Mouse (Mus musculus) kidney, postnatal 0 days (tissue): ENCODE measurements around the gene Coasy. TPM values are rescaled to one million over a fixed set of nuclear protein-coding genes. Genes with fewer than 3 reads are reported as not detected.

ENCODE experiments used
- ATAC-seq: fragments of 200-750 bp; cut with Nextera tagmentation; replicated peaks from 2 replicates; pipeline ENCODE4 v1.8.0; 2017; ENCODE audit warnings: low read depth, moderate number of reproducible peaks, moderate TSS enrichment, moderate library complexity; ENCODE audit not compliant: low FRiP score
- DNase-seq: peaks from one replicate; pipeline ENCODE4 v3.0.0-alpha.2; 2016; ENCODE audit warnings: low spot score
- H3K27ac ChIP-seq: fragments of 300-500 bp; sonication (generic); 2 replicates; pipeline ENCODE4 v1.5.1; 2014; ENCODE audit warnings: mild to moderate bottlenecking
- H3K27me3 ChIP-seq: fragments of 300-500 bp; sonication (generic); 2 replicates; pipeline ENCODE4 v1.6.1; 2014; ENCODE audit warnings: low read length, mixed read lengths; ENCODE audit not compliant: insufficient read depth
- H3K36me3 ChIP-seq: fragments of 300-500 bp; sonication (generic); 2 replicates; pipeline ENCODE4 v1.6.1; 2014; ENCODE audit warnings: low read length, mixed read lengths; ENCODE audit not compliant: insufficient read depth
- H3K4me1 ChIP-seq: fragments of 300-500 bp; sonication (generic); replicated peaks from 2 replicates; pipeline ENCODE4 v1.6.1; 2014; ENCODE audit warnings: antibody characterized with exemption, low read length, mixed read lengths; ENCODE audit not compliant: insufficient read depth
- H3K4me2 ChIP-seq: fragments of 300-500 bp; sonication (generic); 2 replicates; pipeline ENCODE4 v1.6.1; 2014; ENCODE audit warnings: mild to moderate bottlenecking, low read length, moderate library complexity, mixed read lengths
- H3K4me3 ChIP-seq: fragments of 300-500 bp; sonication (generic); replicated peaks from 2 replicates; pipeline ENCODE4 v1.5.1; 2014; ENCODE audit warnings: low read depth, low read length
- H3K9ac ChIP-seq: fragments of 300-500 bp; sonication (generic); 2 replicates; pipeline ENCODE4 v1.6.1; 2014; ENCODE audit warnings: low read depth, low read length
- H3K9me3 ChIP-seq: fragments of 300-500 bp; sonication (generic); replicated peaks from 2 replicates; pipeline ENCODE4 v1.6.1; 2016; ENCODE audit warnings: low read length, inconsistent platforms, mixed read lengths
- CTCF ChIP-seq: IDR thresholded peaks from 2 replicates; pipeline ENCODE4 v1.5.1; 2016; ENCODE audit warnings: antibody characterized with exemption, low read depth, mild to moderate bottlenecking, moderate library complexity
- WGBS: fragments of 180-500 bp; shearing (Covaris S2); extraction: QIAGEN DNeasy Blood & Tissue Kit; methylation state at CpG from one replicate; pipeline ENCODE4 v1.1.7; 2014; 5-methylcytosine and 5-hydroxymethylcytosine counted together
- polyA plus RNA-seq: library from polyadenylated mRNA; unstranded; fragments of >200 nt; fragmentation: Nextera tagmentation; extraction: Ambion mirVana; gene quantifications from 2 replicates; pipeline ENCODE4 v1.2.1, GENCODE M21; 2015

Coasy gene
- polyA plus RNA-seq, 1 experiment from 2014 or later: 55.3 TPM

DNA sequence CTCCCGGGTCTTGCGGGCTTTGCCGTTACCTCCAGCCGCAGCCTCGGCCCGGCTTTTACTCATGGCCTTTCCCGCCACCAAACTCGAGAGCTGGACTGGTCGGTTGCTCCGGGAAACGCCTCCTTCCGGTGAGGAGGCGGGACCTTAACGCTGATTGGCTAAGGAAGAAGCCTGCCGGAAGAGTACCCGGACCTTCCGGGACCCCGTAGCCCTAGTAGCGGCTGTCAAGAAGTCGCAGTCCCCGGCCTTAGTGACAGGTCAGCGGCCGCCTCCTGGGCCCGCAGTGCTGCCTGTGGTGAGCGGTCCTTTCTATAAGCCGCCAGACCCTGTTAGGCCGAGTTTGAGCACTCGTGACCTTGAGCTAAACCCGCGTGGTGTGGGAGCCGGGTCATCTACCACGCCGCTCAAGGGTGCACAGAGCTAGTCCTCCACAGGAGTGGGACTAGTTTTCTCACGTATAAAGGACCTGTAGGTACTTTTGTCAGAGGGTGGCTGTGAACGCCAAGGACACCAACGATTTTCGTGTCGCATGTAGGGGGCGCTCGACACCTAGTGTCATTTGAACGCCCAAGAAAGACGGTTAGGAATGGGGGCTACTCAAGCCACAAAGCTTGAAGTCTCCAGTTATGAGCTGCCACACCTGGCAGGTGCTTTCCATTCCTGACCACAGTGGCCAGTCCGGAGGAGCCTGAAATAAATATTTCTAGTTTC is 13.1 kb downstream of the Coasy start, which contains the start of gene Psmc3ip:
TSS of gene Psmc3ip (minus strand) at position 123 of the 711 bp plus-strand sequence.
- Histone ChIP-seq H3K36me3 (peaks cover 62% of the 10 kb centered on the region), H3K4me2 (peak within 1 kb of the TSS; percentile 84), H3K4me3 (peak within 1 kb of the TSS; percentile 62), H3K4me1 (no peaks in the 10 kb centered on the region; the same call in 1 of the 2 replicates), H3K27ac (peak within 1 kb of the TSS; percentile 96), H3K9me3 (no peaks in the 10 kb centered on the region), H3K27me3 (no peaks in the 10 kb centered on the region), H3K9ac (peak within 1 kb of the TSS; percentile 69)
- DNase-seq: peak; percentile 96
- under 1% methylated on average over 43 of the region's 43 CpGs for WGBS
- peak; percentile 93 for ATAC-seq
- peak; percentile 75 for TF ChIP-seq CTCF

- Histone ChIP-seq H3K27ac (no peak overlapping the region), H3K9ac (no peak overlapping the region), H3K4me3 (no peak overlapping the region), H3K4me2 (no peak overlapping the region), H3K36me3 (peaks cover 59% of the 10 kb centered on the region), H3K9me3 (no peaks in the 10 kb centered on the region), H3K4me1 (no peaks in the 10 kb centered on the region; the same call in 1 of the 2 replicates), H3K27me3 (no peaks in the 10 kb centered on the region)
- no peak for DNase-seq
- TF ChIP-seq CTCF: no peak
- WGBS: 75% methylated on average over 8 of the region's 8 CpGs
- ATAC-seq: no peak
Measured at GRCm38 (mm10) chr11:101098231-101098630, 15.9 kb downstream of the Coasy start.

GRCm38 (mm10) chr11:101103011-101103410 is 20.6 kb downstream of the Coasy start:
- no peak overlapping the region for H3K4me2 ChIP-seq
- H3K4me1 ChIP-seq: no peaks in the 10 kb centered on the region
- H3K36me3 ChIP-seq: peaks cover 55% of the 10 kb centered on the region
- WGBS: 92% methylated on average over 5 of the region's 5 CpGs
- no peak overlapping the region for H3K4me3 ChIP-seq
- no peaks in the 10 kb centered on the region for H3K27me3 ChIP-seq
- H3K27ac ChIP-seq: no peak overlapping the region
- ATAC-seq (no peak), DNase-seq (no peak)
- H3K9ac ChIP-seq: no peak overlapping the region
- no peak for TF ChIP-seq CTCF
- no peaks in the 10 kb centered on the region for H3K9me3 ChIP-seq

- no peak for ATAC-seq
- no peak for TF ChIP-seq CTCF
- no peak overlapping the region for H3K4me2 ChIP-seq
- H3K9me3 ChIP-seq: no peaks in the 10 kb centered on the region
- no peak for DNase-seq
- no peak overlapping the region for H3K4me3 ChIP-seq
- no peak overlapping the region for H3K27ac ChIP-seq
- WGBS: 77% methylated on average over 4 of the region's 4 CpGs
- H3K27me3 ChIP-seq: no peaks in the 10 kb centered on the region
- peaks cover 5% of the 10 kb centered on the region for H3K36me3 ChIP-seq
- H3K9ac ChIP-seq: no peak overlapping the region
- no peaks in the 10 kb centered on the region for H3K4me1 ChIP-seq
Measured at GRCm38 (mm10) chr11:101109351-101109750, 27.0 kb downstream of the Coasy start.

DNA sequence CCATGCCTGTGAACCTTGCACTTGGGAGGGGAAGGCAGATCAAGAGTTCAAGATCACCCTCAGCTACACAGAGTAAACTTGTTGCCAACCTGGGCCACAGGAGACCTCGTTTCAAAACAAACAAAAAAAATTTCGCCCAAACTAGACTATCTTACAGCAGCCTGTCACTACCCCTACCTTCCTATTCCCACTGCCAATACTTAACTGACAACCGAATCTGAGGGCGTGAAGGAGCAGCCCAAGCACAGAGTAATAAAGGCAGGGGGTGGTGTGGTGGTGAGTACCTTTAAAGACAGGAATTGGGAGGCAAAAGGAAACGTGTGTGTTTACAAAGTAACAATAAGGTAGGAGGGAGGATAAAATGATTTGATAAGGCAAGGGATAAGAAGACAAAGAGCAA is 28.3 kb downstream of the Coasy start:
- 45% methylated on average over 5 of the region's 5 CpGs for WGBS
- Histone ChIP-seq H3K4me1 (no peaks in the 10 kb centered on the region), H3K27me3 (no peaks in the 10 kb centered on the region), H3K4me2 (no peak overlapping the region), H3K9me3 (no peaks in the 10 kb centered on the region), H3K27ac (no peak overlapping the region), H3K9ac (no peak overlapping the region), H3K4me3 (no peak overlapping the region), H3K36me3 (no peaks in the 10 kb centered on the region; the same call in none of the 2 replicates)
- ATAC-seq (no peak), DNase-seq (no peak)
- no peak for TF ChIP-seq CTCF

- Histone ChIP-seq H3K36me3 (no peaks in the 10 kb centered on the region), H3K27ac (no peak overlapping the region), H3K27me3 (no peaks in the 10 kb centered on the region), H3K4me1 (no peaks in the 10 kb centered on the region), H3K4me2 (no peak overlapping the region), H3K9ac (no peak overlapping the region), H3K4me3 (no peak overlapping the region), H3K9me3 (no peaks in the 10 kb centered on the region)
- TF ChIP-seq CTCF: no peak
- DNase-seq (no peak), ATAC-seq (no peak)
- 91% methylated on average over 4 of the region's 4 CpGs for WGBS
Measured at GRCm38 (mm10) chr11:101111178-101111577, 28.8 kb downstream of the Coasy start.
